Mouse (Mus musculus) brain, embryonic 14.5 days (tissue): ENCODE results near the gene Arid3b.

Source experiments
- CTCF ChIP-seq: fragments of 200-500 bp; IDR thresholded peaks from 2 replicates; pipeline ENCODE4 v1.5.1; 2012; ENCODE audit warnings: inconsistent platforms, mild to moderate bottlenecking, moderate library complexity, borderline replicate concordance; ENCODE audit not compliant: insufficient read depth, insufficient read length; ENCODE audit errors: extremely low read depth
- POLR2A ChIP-seq: fragments of 200-500 bp; IDR thresholded peaks from 2 replicates; pipeline ENCODE4 v1.6.1; 2012; ENCODE audit warnings: mild to moderate bottlenecking, inconsistent platforms, borderline replicate concordance; ENCODE audit not compliant: poor library complexity, insufficient read depth, insufficient read length, severe bottlenecking; ENCODE audit errors: extremely low read depth

DNA sequence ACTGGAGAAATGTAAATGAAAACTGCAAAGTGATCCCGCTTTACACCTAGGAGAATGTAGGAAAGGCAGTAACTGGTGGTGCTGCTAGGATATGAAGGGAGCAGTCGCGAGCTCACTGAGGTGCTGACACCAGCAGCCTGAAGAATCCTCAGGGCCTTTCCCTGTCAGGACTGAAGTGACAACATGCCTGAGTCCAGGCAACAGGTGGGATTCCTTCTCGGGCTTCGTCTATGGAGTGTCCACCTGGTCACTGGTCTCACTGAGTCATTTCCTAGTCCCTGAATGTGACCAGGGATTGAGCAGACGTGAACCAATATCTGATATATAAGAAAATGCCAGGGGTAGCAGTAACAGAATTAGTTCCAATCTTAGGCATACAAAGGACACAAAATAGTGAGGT, 32.2 kb upstream of the Arid3b start:
- TF ChIP-seq CTCF (no peak), POLR2A (no peak)
